Comparison of ENCODE assay signal across 7 mouse cellular contexts in genomic region chr17:67584937-67585579, GRCm38 (mm10). TPM values are rescaled to one million over a fixed set of nuclear protein-coding genes. Genes with fewer than 3 reads are reported as not detected.
A peak's percentile ranks its signal among the peaks of the same experiment; 100 is the strongest.
DNase-seq lines count a peak whose midpoint lies in the region; ATAC-seq lines count a peak whose summit lies in the region.

No protein-coding gene starts in this region.

- peak; percentile 79 for ATAC-seq in granulocyte monocyte progenitor cell, adult 5-6 weeks (replicated peaks; ENCODE audit: poor library complexity, severe bottlenecking)
- peak; percentile 75; the same call in 1 of the 2 replicates for ATAC-seq in midbrain, embryonic 14.5 days (ENCODE audit: low FRiP score, low TSS enrichment)

- no peaks in the 10 kb centered on the region for H3K4me1 ChIP-seq in midbrain, embryonic 14.5 days (ENCODE audit: control insufficient read depth, insufficient read depth, low read length)

- no peak overlapping the region for H3K4me2 ChIP-seq in midbrain, embryonic 14.5 days (ENCODE audit: low read length)

- 20% methylated on average over 6 of the region's 6 CpGs for WGBS in midbrain, embryonic 14.5 days

- H3K27ac ChIP-seq in midbrain, embryonic 14.5 days (replicated peaks; ENCODE audit: low read depth, low read length), result no peak overlapping the region

- intact Hi-C loops in left cerebral cortex, postnatal 25 days (cut with DNase I), result loop anchor here (1.0 to 10.0 kb wide), 6 partner anchors 113 to 1007 kb away; partner anchors contain the start of gene Ptprm

- H3K36me3 ChIP-seq in midbrain, embryonic 14.5 days (ENCODE audit: control insufficient read depth, insufficient read depth, low read length), result no peaks in the 10 kb centered on the region
- H3K36me3 ChIP-seq in splenic B cell, adult 2 months (ENCODE audit: control insufficient read depth, insufficient read depth, low read length, poor library complexity, severe bottlenecking), result no peaks in the 10 kb centered on the region

- H3K27me3 ChIP-seq in midbrain, embryonic 14.5 days (ENCODE audit: control insufficient read depth, insufficient read depth, low read length), result no peaks in the 10 kb centered on the region
- H3K27me3 ChIP-seq in splenic B cell, adult 2 months (ENCODE audit: control insufficient read depth, insufficient read depth, low read length, poor library complexity, severe bottlenecking), result no peaks in the 10 kb centered on the region

- no peaks in the 10 kb centered on the region for H3K9me3 ChIP-seq in midbrain, embryonic 14.5 days (ENCODE audit: control insufficient read depth, low read length)

- peak; percentile 84 to 86 for DNase-seq in adrenal gland, postnatal 36 days
- peak; percentile 70 for DNase-seq in embryo, embryonic 11.5 days (ENCODE audit: low read depth, low spot score)
- peak; percentile 76 for DNase-seq in kidney, adult 18-20 months
- DNase-seq in left cerebral cortex, postnatal 25 days (ENCODE audit: low spot score in 2 of 2), result peak; percentile 89 to 90
- peak; percentile 96 for DNase-seq in midbrain, embryonic 14.5 days
- peak; percentile 5 for DNase-seq in splenic B cell, adult 2 months (ENCODE audit: low read depth, low spot score)

- H3K9ac ChIP-seq in midbrain, embryonic 14.5 days (replicated peaks; ENCODE audit: low read length), result no peak overlapping the region

- H3K4me3 ChIP-seq in midbrain, embryonic 14.5 days (replicated peaks; ENCODE audit: low read depth, low read length), result no peak overlapping the region

RNA-seq across cellular contexts. Expression of gene Lrrc30, which starts 47.5 kb away (rescaled TPM):
- total RNA-seq in adrenal gland, postnatal 36 days (2021), result under 1 TPM in 1 of 2 experiments, not detected in 1; 0.92 TPM
- not detected in 2 replicates for total RNA-seq in granulocyte monocyte progenitor cell, adult 5-6 weeks (2014; fragmentation: Nextera tagmentation)
- not detected in 2 replicates for total RNA-seq in granulocyte monocyte progenitor cell, adult 5-6 weeks (2017)
- not detected for total RNA-seq in left cerebral cortex, postnatal 25 days (2021)
- not detected in 2 replicates for polyA plus RNA-seq in midbrain, embryonic 14.5 days (2014; fragmentation: Nextera tagmentation; extraction: Ambion mirVana)

Comparison
In these comparisons a context has a peak if more than half of its experiments do, and no peak if none do; other contexts are left out.
1. DNase-seq: peak in every context shown above with its lines; median percentile 96 in midbrain, embryonic 14.5 days; 90 in left cerebral cortex, postnatal 25 days; 85 in adrenal gland, postnatal 36 days; 76 in kidney, adult 18-20 months; 70 in embryo, embryonic 11.5 days; 5 in splenic B cell, adult 2 months.